Mouse (Mus musculus): Measurements from ENCODE around the gene Rbck1. TPM values are rescaled to one million over a fixed set of nuclear protein-coding genes. Genes with fewer than 3 reads are reported as not detected.
A peak's percentile ranks its signal among the peaks of the same experiment; 100 is the strongest.
"Not testable (repeated sequence)": the region's sequence is repeated elsewhere in the genome, so short reads cannot be mapped to it uniquely, and the experiment has no call there.

Gene Rbck1
- polyA plus RNA-seq, 1 experiment from 2014 or later, result 98.1 TPM

DNA sequence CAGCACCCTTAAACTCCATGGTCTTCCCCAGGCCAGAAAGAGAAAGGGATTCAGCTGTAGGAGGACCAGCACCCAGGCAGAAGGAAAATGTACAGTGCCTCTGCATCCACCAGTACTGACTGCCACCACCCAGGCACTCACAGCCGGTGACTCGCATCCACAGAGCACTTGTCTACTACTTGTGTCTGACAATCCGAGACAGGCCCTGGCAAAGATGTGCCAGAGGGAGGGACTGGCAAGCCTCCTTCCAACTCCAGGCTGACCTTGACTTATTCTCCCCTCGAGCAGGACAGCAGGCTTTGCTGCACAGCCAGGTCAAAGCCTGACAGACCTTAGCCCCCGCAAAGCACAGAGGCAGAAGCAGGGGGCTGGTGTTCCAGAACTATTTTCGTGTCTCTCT lies 15.4 kb downstream of the Rbck1 start:
- DNase-seq (ENCODE audit: low spot score), result no peak
- H3K4me1 ChIP-seq, result no peaks in the 10 kb centered on the region
- H3K9me3 ChIP-seq, result no peaks in the 10 kb centered on the region
- no peak overlapping the region for H3K27ac ChIP-seq (replicated peaks)
- no peak overlapping the region for H3K4me3 ChIP-seq
- WGBS, result 86% methylated on average over 6 of the region's 6 CpGs
- H3K27me3 ChIP-seq (replicated peaks; ENCODE audit: low read depth, poor library complexity, severe bottlenecking), result no peaks in the 10 kb centered on the region
- peaks cover 100% of the 10 kb centered on the region for H3K36me3 ChIP-seq (replicated peaks)

DNA sequence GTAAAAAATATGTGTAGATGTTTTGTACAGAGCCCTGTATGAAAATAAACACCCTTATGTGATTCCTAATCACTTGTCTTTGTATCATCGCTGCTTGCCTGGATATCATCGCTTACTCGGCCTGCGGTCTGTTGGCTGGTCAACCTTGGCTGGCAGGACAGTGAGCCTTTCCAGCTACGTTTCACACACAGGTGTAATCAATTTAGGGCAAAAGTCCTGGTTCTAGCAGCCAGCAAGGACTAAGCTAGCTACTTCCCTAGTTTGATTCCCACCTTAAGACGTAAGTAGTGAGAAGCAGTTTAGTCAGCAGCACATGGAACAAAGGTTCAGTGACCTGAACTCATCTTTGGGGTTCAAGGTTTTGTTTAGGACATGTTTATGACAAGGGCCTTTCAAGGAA lies 18.5 kb downstream of the Rbck1 start:
- H3K27me3 ChIP-seq (replicated peaks; ENCODE audit: low read depth, poor library complexity, severe bottlenecking), result no peaks in the 10 kb centered on the region
- peaks cover 100% of the 10 kb centered on the region for H3K36me3 ChIP-seq (replicated peaks)
- H3K27ac ChIP-seq (replicated peaks), result no peak overlapping the region
- WGBS, result 88% methylated on average over 6 of the region's 6 CpGs
- H3K4me1 ChIP-seq, result no peaks in the 10 kb centered on the region
- no peak overlapping the region for H3K4me3 ChIP-seq
- no peak for DNase-seq (ENCODE audit: low spot score)
- H3K9me3 ChIP-seq, result no peaks in the 10 kb centered on the region

DNA sequence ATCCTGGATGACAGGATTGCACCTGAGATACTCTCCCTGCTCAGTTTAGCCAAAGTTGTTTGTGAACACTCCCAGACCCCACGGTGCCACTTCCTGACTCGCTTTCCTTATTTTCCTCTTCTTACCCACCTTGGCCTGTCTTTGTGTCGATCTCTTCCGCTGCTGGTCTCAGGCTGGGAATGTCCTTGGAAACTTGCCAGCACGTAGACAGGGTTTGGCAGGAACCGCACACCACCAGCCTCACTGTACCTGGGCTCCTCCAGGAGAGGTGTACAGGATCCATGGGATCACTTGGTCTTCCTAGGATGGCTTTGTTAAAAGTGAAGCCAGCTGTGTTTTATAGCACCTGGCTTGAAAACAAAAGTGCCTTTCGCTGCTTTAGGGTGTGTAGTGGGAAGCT lies 19.5 kb downstream of the Rbck1 start:
- Histone ChIP-seq H3K4me1 (no peaks in the 10 kb centered on the region), H3K4me3 (no peak overlapping the region), H3K36me3 (replicated peaks) (peaks cover 100% of the 10 kb centered on the region), H3K9me3 (no peaks in the 10 kb centered on the region), H3K27me3 (replicated peaks; ENCODE audit: low read depth, poor library complexity, severe bottlenecking) (no peaks in the 10 kb centered on the region), H3K27ac (replicated peaks) (no peak overlapping the region)
- no peak for DNase-seq (ENCODE audit: low spot score)
- 93% methylated on average over 7 of the region's 7 CpGs for WGBS

DNA sequence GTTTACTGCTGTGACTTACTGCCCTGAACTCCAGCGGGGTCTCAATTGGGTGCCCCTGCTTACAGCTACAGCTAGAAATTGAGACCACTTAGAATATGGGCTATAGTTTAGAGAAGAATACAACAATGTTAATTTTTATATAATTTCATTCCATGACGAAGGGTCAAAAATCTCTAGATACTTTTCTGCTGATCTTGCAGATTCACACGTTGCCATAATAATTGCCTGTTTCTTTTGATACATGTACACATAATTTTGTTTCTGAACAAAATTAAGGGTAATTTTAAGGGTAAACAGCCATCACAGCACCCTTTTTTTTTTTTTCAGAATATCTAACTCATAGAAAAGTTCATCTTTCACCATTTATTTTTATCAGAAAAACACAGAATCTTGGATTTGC lies 25.3 kb downstream of the Rbck1 start:
- no peaks in the 10 kb centered on the region for H3K27me3 ChIP-seq (replicated peaks; ENCODE audit: low read depth, poor library complexity, severe bottlenecking)
- H3K27ac ChIP-seq (replicated peaks), result no peak overlapping the region
- peaks cover 11% of the 10 kb centered on the region for H3K4me1 ChIP-seq
- 93% methylated on average over 3 of the region's 3 CpGs for WGBS
- no peak for DNase-seq (ENCODE audit: low spot score)
- H3K36me3 ChIP-seq (replicated peaks), result peaks cover 97% of the 10 kb centered on the region
- no peaks in the 10 kb centered on the region for H3K9me3 ChIP-seq
- no peak overlapping the region for H3K4me3 ChIP-seq

DNA sequence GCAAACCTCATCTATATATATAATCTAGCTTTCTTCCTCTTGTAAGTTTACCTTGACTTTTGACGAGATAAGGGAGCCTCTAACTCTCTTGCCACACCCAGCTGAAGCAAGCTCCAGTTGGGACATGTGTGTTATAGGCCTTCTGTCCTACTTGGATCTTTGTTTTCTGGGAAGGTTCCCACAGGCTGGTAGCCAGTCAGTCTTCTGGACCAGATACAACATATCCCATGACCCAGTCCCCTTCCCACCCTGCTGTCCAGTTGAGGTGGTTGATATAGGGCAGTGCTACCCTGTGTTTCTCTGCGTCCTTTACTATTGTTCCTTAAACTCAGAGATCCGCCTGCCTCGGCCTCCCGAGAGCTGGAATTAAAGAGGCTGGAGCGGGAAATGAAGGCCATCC lies 27.0 kb downstream of the Rbck1 start:
- H3K4me1 ChIP-seq, result peaks cover 11% of the 10 kb centered on the region
- H3K27me3 ChIP-seq (replicated peaks; ENCODE audit: low read depth, poor library complexity, severe bottlenecking), result no peaks in the 10 kb centered on the region
- H3K27ac ChIP-seq (replicated peaks), result no peak overlapping the region
- no peak overlapping the region for H3K4me3 ChIP-seq
- H3K9me3 ChIP-seq, result no peaks in the 10 kb centered on the region
- 95% methylated on average over 6 of the region's 6 CpGs for WGBS
- DNase-seq (ENCODE audit: low spot score), result no peak
- peaks cover 90% of the 10 kb centered on the region for H3K36me3 ChIP-seq (replicated peaks)

- Histone ChIP-seq H3K4me3 (no peak overlapping the region), H3K36me3 (replicated peaks) (peaks cover 73% of the 10 kb centered on the region), H3K27me3 (replicated peaks; ENCODE audit: low read depth, poor library complexity, severe bottlenecking) (no peaks in the 10 kb centered on the region), H3K9me3 (no peaks in the 10 kb centered on the region), H3K27ac (replicated peaks) (no peak overlapping the region), H3K4me1 (peaks cover 11% of the 10 kb centered on the region)
- WGBS, result 50% methylated on average over 5 of the region's 5 CpGs
- peak; percentile 41 for DNase-seq (ENCODE audit: low spot score)
These were observed 28.7 kb downstream of the Rbck1 start for GRCm38 (mm10) chr2:152303781-152304180.

- no peak overlapping the region for H3K4me3 ChIP-seq
- peaks cover 11% of the 10 kb centered on the region for H3K4me1 ChIP-seq
- no peaks in the 10 kb centered on the region for H3K9me3 ChIP-seq
- no peak overlapping the region for H3K27ac ChIP-seq (replicated peaks)
- peaks cover 64% of the 10 kb centered on the region for H3K36me3 ChIP-seq (replicated peaks)
- DNase-seq (ENCODE audit: low spot score), result no peak
- 83% methylated on average over 2 of the region's 2 CpGs for WGBS
- H3K27me3 ChIP-seq (replicated peaks; ENCODE audit: low read depth, poor library complexity, severe bottlenecking), result no peaks in the 10 kb centered on the region
These were observed 29.6 kb downstream of the Rbck1 start for GRCm38 (mm10) chr2:152302862-152303261.

DNA sequence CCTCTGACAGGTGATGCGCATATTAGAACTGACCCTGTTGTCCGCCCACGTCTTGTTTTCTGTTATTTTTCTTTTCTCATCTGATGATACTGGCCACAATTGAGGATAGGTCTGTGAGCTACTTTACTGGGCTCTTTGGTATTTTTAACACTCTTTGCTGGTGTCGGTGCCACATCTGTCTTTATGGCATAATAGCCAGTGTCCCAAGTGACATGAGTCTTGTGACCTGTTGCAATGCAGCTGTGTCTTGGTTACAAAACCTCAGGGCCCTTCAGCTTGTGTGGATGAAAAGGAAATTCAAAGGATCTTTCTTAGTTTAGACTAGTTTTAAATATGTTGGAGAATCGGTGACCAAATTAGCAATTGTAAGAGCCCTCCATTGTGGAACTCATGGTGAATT lies 37.9 kb downstream of the Rbck1 start:
- Histone ChIP-seq H3K27ac (replicated peaks) (peak overlapping the region; percentile 95; the same call in 1 of the 2 replicates), H3K9me3 (no peaks in the 10 kb centered on the region), H3K4me1 (peaks cover 23% of the 10 kb centered on the region), H3K4me3 (peak overlapping the region; percentile 98), H3K36me3 (replicated peaks) (no peaks in the 10 kb centered on the region; the same call in 1 of the 2 replicates), H3K27me3 (replicated peaks; ENCODE audit: low read depth, poor library complexity, severe bottlenecking) (no peaks in the 10 kb centered on the region)
- 45% methylated on average over 5 of the region's 5 CpGs for WGBS
- DNase-seq (ENCODE audit: low spot score), result no peak

GRCm38 (mm10) chr2:152293727-152294475 lies 38.6 kb downstream of the Rbck1 start, which contains the start of gene Tbc1d20:
Gene Tbc1d20 (plus strand): TSS chr2:152293828.
- peak; percentile 95 for DNase-seq (ENCODE audit: low spot score)
- no peaks in the 10 kb centered on the region; the same call in 1 of the 2 replicates for H3K36me3 ChIP-seq (replicated peaks)
- H3K4me1 ChIP-seq, result peaks cover 23% of the 10 kb centered on the region
- no peaks in the 10 kb centered on the region for H3K9me3 ChIP-seq
- H3K27ac ChIP-seq (replicated peaks), result peak within 1 kb of the TSS; percentile 95
- under 1% methylated on average over 70 of the region's 70 CpGs for WGBS
- peak within 1 kb of the TSS; percentile 98 for H3K4me3 ChIP-seq
- no peaks in the 10 kb centered on the region for H3K27me3 ChIP-seq (replicated peaks; ENCODE audit: low read depth, poor library complexity, severe bottlenecking)

- Histone ChIP-seq H3K9me3 (no peaks in the 10 kb centered on the region), H3K36me3 (replicated peaks) (peaks cover 6% of the 10 kb centered on the region), H3K4me1 (peaks cover 23% of the 10 kb centered on the region), H3K27ac (replicated peaks) (no peak overlapping the region), H3K4me3 (peak overlapping the region; percentile 98), H3K27me3 (replicated peaks; ENCODE audit: low read depth, poor library complexity, severe bottlenecking) (no peaks in the 10 kb centered on the region)
- under 1% methylated on average over 15 of the region's 15 CpGs for WGBS
- DNase-seq (ENCODE audit: low spot score), result no peak
These were observed 39.2 kb downstream of the Rbck1 start for GRCm38 (mm10) chr2:152293179-152293726.

- DNase-seq (ENCODE audit: low spot score), result no peak
- peaks cover 12% of the 10 kb centered on the region for H3K36me3 ChIP-seq (replicated peaks)
- WGBS, result 66% methylated on average over 2 of the region's 2 CpGs
- no peaks in the 10 kb centered on the region for H3K27me3 ChIP-seq (replicated peaks; ENCODE audit: low read depth, poor library complexity, severe bottlenecking)
- H3K9me3 ChIP-seq, result no peaks in the 10 kb centered on the region
- H3K4me1 ChIP-seq, result peaks cover 23% of the 10 kb centered on the region
- no peak overlapping the region for H3K4me3 ChIP-seq
- H3K27ac ChIP-seq (replicated peaks), result no peak overlapping the region
These were observed 40.0 kb downstream of the Rbck1 start for GRCm38 (mm10) chr2:152292475-152292874.

- H3K4me1 ChIP-seq; H3K27ac ChIP-seq (replicated peaks); H3K4me3 ChIP-seq; DNase-seq (ENCODE audit: low spot score); H3K27me3 ChIP-seq (replicated peaks; ENCODE audit: low read depth, poor library complexity, severe bottlenecking); H3K9me3 ChIP-seq: not testable (repeated sequence)
- 88% methylated on average over 2 of the region's 2 CpGs for WGBS
- peaks cover 40% of the 10 kb centered on the region for H3K36me3 ChIP-seq (replicated peaks)
These were observed 42.8 kb downstream of the Rbck1 start for GRCm38 (mm10) chr2:152289623-152290022.

DNA sequence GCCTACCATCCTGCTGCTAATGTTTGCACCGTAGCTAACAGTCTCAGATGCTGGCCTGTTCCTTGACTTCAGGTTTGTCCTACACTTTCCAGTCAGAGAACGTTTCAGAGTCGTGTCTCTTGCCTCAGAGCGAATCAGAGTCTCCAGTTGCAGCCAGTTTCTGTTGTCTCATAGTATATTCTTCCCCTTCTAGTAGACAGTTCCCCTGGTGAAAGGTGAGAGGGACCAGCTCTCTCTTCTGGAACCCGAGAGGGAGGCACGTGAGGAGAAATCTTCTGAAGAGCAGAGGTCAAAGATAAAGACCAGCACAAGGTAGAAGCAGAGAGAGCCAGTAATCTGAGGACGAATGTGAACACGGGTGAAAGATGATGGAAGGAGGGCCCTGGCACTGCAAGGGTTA lies 44.4 kb downstream of the Rbck1 start:
- H3K36me3 ChIP-seq (replicated peaks), result peaks cover 56% of the 10 kb centered on the region
- H3K4me3 ChIP-seq, result no peak overlapping the region
- no peaks in the 10 kb centered on the region for H3K27me3 ChIP-seq (replicated peaks; ENCODE audit: low read depth, poor library complexity, severe bottlenecking)
- 82% methylated on average over 8 of the region's 8 CpGs for WGBS
- DNase-seq (ENCODE audit: low spot score), result no peak
- peaks cover 1% of the 10 kb centered on the region; the same call in 1 of the 2 replicates for H3K4me1 ChIP-seq
- no peak overlapping the region for H3K27ac ChIP-seq (replicated peaks)
- no peaks in the 10 kb centered on the region for H3K9me3 ChIP-seq

Data from embryonic facial prominence, embryonic 10.5 days (tissue).